ENCODE assay signal across 19 mouse cellular contexts in the genomic region with DNA sequence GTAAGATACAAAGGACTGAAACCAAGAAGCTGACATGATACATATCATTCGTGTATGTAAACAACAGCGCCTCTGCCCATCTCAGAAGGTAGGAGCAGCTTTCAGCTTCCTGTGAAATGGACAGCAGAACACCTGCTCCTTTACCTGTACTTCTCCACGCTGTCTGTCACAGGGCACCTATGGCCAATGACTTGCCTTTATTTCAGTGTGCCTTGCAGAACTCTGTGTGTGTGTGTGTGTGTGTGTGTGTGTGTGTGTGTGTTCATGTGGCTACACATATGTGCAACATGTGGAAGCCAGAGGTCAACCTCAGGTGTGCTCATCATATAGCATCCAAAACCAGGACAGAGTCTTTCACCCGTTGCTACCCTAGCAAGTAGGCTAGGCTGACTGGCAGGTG.
A peak's percentile ranks its signal among the peaks of the same experiment; 100 is the strongest.
DNase-seq lines count a peak whose midpoint lies in the region; ATAC-seq lines count a peak whose summit lies in the region.
"Had no signal": no experiment of that assay in that cellular context is flagged by ENCODE, and none has a peak within 500 bp of the region (broad histone marks: within the 10 kb centered on the region; RNA-seq: fewer than 3 reads in every experiment).

No protein-coding gene starts in this region.

- DNase-seq in heart, adult 11 months: peak; percentile 70
- DNase-seq in heart, postnatal 25 days (ENCODE audit: low spot score): no peak
- peak; percentile 64 for DNase-seq in midbrain, embryonic 11.5 days (ENCODE audit: low spot score, missing footprints)
- DNase-seq in midbrain, embryonic 14.5 days: no peak
- DNase-seq: adrenal gland, adult 2 months; adrenal gland, adult 8-10 months; adrenal gland, postnatal 10 days; adrenal gland, postnatal 14 days; adrenal gland, postnatal 25 days; adrenal gland, postnatal 36 days; B cell, adult 2 months; cerebellum, adult 11 months; cerebellum, adult 11-12 months; cerebellum, adult 18-20 months had no signal

- H3K27me3 ChIP-seq in midbrain, embryonic 11.5 days (ENCODE audit: control insufficient read depth, insufficient read depth, low read length): no peaks in the 10 kb centered on the region
- no peaks in the 10 kb centered on the region for H3K27me3 ChIP-seq in midbrain, embryonic 14.5 days (ENCODE audit: control insufficient read depth, insufficient read depth, low read length)
- H3K27me3 ChIP-seq: CH12.LX, Patski had no signal

- H3K36me3 ChIP-seq in midbrain, embryonic 11.5 days (ENCODE audit: control insufficient read depth, insufficient read depth, low read length): no peaks in the 10 kb centered on the region
- H3K36me3 ChIP-seq in midbrain, embryonic 14.5 days (ENCODE audit: control insufficient read depth, insufficient read depth, low read length): no peaks in the 10 kb centered on the region
- H3K36me3 ChIP-seq: G1E had no signal

- H3K9me3 ChIP-seq in midbrain, embryonic 11.5 days (ENCODE audit: control insufficient read depth, low read length): no peaks in the 10 kb centered on the region
- H3K9me3 ChIP-seq in midbrain, embryonic 14.5 days (ENCODE audit: control insufficient read depth, low read length): no peaks in the 10 kb centered on the region

- no peaks in the 10 kb centered on the region for H3K4me1 ChIP-seq in midbrain, embryonic 11.5 days (ENCODE audit: control insufficient read depth, insufficient read depth, low read length)
- H3K4me1 ChIP-seq in midbrain, embryonic 14.5 days (ENCODE audit: control insufficient read depth, insufficient read depth, low read length): no peaks in the 10 kb centered on the region

- ATAC-seq in midbrain, embryonic 11.5 days (ENCODE audit: low FRiP score): no peak
- no peak for ATAC-seq in midbrain, embryonic 14.5 days (ENCODE audit: low FRiP score, low TSS enrichment)
- ATAC-seq: activated CD4-positive, CD25-positive, alpha-beta regulatory T cell, adult 4 months; CD4-positive, CD25-positive, alpha-beta regulatory T cell, adult 4 months; Patski had no signal

- H3K9ac ChIP-seq in midbrain, embryonic 11.5 days (ENCODE audit: low read length): no peak overlapping the region
- no peak overlapping the region for H3K9ac ChIP-seq in midbrain, embryonic 14.5 days (replicated peaks; ENCODE audit: low read length)

- H3K4me2 ChIP-seq in midbrain, embryonic 11.5 days: no peak overlapping the region
- no peak overlapping the region for H3K4me2 ChIP-seq in midbrain, embryonic 14.5 days (ENCODE audit: low read length)

- H3K27ac ChIP-seq in midbrain, embryonic 11.5 days (ENCODE audit: low read depth, low read length): no peak overlapping the region
- H3K27ac ChIP-seq in midbrain, embryonic 14.5 days (replicated peaks; ENCODE audit: low read depth, low read length): no peak overlapping the region

- 93% methylated on average over 4 of the region's 4 CpGs for WGBS in midbrain, embryonic 11.5 days
- WGBS in midbrain, embryonic 14.5 days: 95% methylated on average over 4 of the region's 4 CpGs

- intact Hi-C loops in heart, postnatal 25 days (cut with DNase I): no loop called here

- H3K4me3 ChIP-seq in midbrain, embryonic 11.5 days (ENCODE audit: low read depth, low read length): no peak overlapping the region
- H3K4me3 ChIP-seq in midbrain, embryonic 14.5 days (replicated peaks; ENCODE audit: low read depth, low read length): no peak overlapping the region

Comparison
In these comparisons a context has a peak if more than half of its experiments do, and no peak if none do; other contexts are left out.
1. DNase-seq: peak in heart, adult 11 months (single experiment) and midbrain, embryonic 11.5 days (single experiment); none in heart, postnatal 25 days (single experiment) and midbrain, embryonic 14.5 days (single experiment).